Mouse (Mus musculus) adrenal gland, postnatal 10 days (tissue): Measurements from ENCODE around the gene Tceal9. TPM values are rescaled to one million over a fixed set of nuclear protein-coding genes. Genes with fewer than 3 reads are reported as not detected.
"Not testable (repeated sequence)": the region's sequence is repeated elsewhere in the genome, so short reads cannot be mapped to it uniquely, and the experiment has no call there.

Source experiments
- DNase-seq: peaks from one replicate; pipeline ENCODE4 v3.0.0; 2021; ENCODE audit warnings: mixed read lengths
- total RNA-seq, 2 experiments: library from RNA; stranded (reverse); gene quantifications; 2 replicates each; pipeline ENCODE4 v1.2.3; 2021

The Tceal9 gene
- total RNA-seq, 2 experiments from 2014 or later, result 237 to 281 TPM

DNA sequence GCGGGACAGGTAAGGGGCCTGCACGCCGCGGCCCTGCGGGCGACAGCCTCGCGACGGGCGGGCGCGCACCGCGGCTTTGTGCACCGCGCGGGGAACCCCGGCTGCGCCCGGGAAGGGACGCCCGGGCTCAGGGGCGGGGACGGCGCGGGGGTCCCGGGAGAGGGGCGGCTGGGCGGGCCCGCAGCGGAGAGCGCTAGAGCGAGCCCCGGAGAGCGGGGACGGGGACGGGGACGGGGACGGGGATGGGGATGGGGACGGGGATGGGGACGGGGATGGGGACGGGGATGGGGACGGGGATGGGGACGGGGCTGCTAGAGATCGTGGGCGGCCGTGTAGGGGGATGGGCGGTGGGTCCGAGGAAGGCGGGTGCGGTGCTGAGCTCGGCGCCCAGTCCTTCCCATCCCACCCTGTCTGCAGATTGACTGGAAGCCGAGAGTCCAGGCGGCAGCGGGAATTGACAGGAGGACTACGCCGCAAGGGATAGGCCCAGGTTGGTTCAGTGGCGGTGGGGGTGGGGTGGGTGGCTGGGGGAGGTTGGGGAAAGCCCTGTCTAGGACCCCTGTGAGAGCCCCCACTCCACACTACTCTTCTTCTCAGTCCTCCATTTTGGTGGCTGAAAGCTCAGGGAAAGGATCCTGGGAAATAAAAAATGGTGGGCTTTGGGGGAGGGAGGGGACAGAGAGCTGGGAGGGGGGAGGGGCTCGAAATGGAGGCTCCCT, 25.7 kb downstream of the Tceal9 start:
- DNase-seq, result not testable (repeated sequence)

DNA sequence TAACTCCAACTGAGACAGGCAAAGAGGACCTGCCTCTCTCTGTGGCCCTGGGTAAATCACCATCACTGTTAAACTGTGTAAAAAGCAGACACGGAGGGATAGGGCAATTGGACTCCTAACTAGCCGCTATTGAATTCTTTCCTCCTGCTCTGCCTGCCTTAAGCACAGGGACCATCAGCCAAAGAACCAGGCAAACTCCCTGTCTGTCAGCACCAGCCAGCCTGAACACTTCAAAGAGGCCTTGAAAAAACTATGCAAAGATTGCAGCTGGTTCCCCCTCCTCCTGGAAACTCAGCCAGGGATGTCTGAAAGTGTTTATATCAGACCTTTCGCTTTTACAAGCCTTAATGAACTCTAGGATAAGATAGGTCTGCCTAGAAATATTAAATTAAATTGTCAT, 29.7 kb downstream of the Tceal9 start:
- no peak for DNase-seq

DNA sequence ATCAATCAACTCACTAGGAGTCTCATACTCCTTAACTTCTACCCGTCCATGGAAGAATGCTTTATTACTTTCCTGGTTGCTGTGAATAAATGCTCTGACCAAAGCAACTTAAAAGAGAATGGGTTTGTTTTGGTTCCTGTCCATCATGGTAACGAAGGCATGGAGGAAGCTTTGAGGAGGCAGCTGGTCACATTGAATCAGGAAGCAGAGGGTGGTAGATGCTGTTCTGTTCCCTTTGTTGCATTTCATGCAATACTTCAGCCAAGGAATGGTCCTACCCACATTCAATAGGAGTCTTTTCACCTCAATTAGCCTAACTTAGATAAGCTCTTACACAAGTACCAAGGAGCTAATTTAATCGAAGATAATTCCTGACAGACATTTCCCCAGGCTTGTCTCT, 30.5 kb downstream of the Tceal9 start:
- DNase-seq, result no peak

DNA sequence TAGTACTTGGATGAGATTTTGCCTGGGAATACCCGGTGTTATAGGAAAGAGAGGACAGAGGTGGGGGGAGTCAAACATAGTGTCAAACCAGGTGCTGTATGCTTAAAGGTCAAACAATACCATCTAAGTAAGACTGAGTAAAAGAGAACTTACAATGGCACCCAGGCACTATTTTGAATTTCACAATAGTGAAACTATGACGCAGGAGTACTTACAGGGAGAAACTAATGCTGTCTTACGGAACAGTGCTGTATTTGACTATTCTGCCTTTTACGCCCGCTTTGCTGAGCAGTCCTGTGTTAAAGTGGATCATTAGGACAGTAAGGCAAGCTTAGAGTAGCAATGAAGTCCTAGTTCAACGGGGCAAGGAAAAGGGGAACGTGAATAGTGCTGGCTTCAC, 32.7 kb downstream of the Tceal9 start:
- no peak for DNase-seq

DNA sequence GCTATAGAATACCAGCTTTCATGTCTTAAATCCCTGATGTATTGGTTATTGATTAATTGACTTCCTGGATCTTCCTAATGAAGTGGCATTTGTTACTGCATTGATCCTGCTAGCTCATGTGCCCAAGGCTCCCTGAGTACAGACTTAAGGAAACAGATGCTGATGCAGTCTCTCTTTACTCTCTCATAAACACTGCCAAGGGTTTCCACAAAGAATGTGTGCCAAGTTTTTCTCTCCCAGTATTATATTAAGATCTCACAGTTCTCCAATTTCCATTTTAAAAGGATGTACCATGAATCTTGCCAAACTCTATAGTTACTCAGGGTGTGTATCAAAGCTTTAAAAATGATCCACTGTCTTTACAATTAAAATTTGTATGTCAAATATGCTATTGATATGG, 33.5 kb downstream of the Tceal9 start:
- no peak for DNase-seq

DNA sequence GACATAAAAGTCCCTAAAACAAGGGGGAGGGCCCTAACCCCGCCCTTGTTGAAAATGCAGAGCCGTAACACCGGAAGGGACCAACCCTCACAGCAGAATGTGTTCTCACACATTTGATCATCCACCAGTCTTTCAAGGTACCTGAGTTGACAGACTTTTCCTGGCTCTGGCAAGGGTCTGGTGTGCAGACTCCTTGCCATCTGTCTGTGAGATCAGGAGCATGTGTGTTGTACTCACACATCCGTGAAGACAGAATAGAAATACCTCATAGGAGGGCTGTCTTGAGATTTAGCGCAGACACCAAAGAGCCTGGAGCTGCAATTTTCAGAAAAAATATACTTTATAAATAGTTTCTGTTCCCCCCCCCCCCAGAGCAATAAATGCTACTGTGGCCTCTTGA, 34.5 kb downstream of the Tceal9 start:
- no peak for DNase-seq

DNA sequence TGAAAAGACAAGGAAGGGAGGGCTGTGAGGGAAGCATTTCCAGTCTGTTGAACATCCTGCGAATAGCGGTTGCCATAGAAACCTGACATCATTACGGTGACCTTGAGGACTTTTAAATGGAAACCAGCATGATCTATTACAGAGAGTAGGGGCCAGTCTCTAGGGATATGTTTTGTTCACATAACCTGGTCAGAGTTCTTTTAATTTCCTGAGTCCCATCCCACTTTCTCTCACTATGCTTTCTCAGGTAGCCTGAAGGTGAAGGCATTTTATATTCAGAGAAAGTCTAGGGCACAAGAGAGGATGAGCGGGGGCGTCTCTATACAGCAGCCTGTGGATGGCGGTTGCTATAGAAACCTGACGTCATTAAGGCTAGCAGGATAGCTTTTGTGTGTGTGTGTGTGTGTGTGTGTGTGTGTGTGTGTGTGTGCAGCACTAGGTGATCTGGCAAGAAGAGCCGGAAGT, 46.0 kb downstream of the Tceal9 start:
- peak; percentile 12 for DNase-seq

Other genes starting within 250 kb of the Tceal9 start
- 10 to 100 TPM; 25.0 to 30.2 TPM for gene Arxes1, start 211.7 kb upstream of the Tceal9 start, total RNA-seq
- 10 to 100 TPM; 34.5 to 38.8 TPM for gene Bex2, start 176.8 kb upstream of the Tceal9 start, total RNA-seq
- gene Nxf3, start 159.8 kb upstream of the Tceal9 start, total RNA-seq, result not detected
- 10 to 100 TPM; 12.1 to 13.5 TPM for gene Bex4, start 106.1 kb upstream of the Tceal9 start, total RNA-seq
- gene Tceal8, start 72.7 kb upstream of the Tceal9 start, total RNA-seq, result 10 to 100 TPM; 43.3 to 53.2 TPM
- gene Tceal5, start 41.2 kb upstream of the Tceal9 start, total RNA-seq, result 1 to 10 TPM; 3.3 to 7.3 TPM
- 10 to 100 TPM; 14.9 to 27.1 TPM for gene Tceal7, start 30.3 kb upstream of the Tceal9 start, total RNA-seq
- gene Bex1, start 29.6 kb upstream of the Tceal9 start, total RNA-seq, result 10 to 100 TPM; 15.1 to 17.5 TPM
- gene Bex3, start 25.2 kb downstream of the Tceal9 start, total RNA-seq, result 100 to 1,000 TPM; 151 to 189 TPM